Mouse (Mus musculus) gastrocnemius, postnatal 36 days (tissue): ENCODE measurements around the gene Gp5. TPM values are rescaled to one million over a fixed set of nuclear protein-coding genes. Genes with fewer than 3 reads are reported as not detected.

Experiments used
- total RNA-seq, 2 experiments: library from RNA; stranded (reverse); gene quantifications; 2 replicates each; pipeline ENCODE4 v1.2.3; 2021

Gene Gp5
- total RNA-seq, 2 experiments from 2014 or later, result not detected

Other genes starting within 250 kb of the Gp5 start
- 10 to 100 TPM; 11.4 to 12.3 TPM for gene Hes1, start 246.4 kb downstream of the Gp5 start, total RNA-seq
- not detected for gene Cpn2, start 43.3 kb downstream of the Gp5 start, total RNA-seq
- gene Lrrc15, start 27.5 kb downstream of the Gp5 start, total RNA-seq, result under 1 TPM; 0.10 to 0.17 TPM
- 10 to 100 TPM; 35.7 to 38.4 TPM for gene Atp13a3, start 95.2 kb upstream of the Gp5 start, total RNA-seq
- 1 to 10 TPM; 1.8 to 2.5 TPM for gene Tmem44, start 240.1 kb upstream of the Gp5 start, total RNA-seq